Mouse (Mus musculus): ENCODE measurements around the gene Myl4.

- TF ChIP-seq CTCF (conservative IDR thresholded peaks at IDR 0.05; ENCODE audit: low read length) (no peak), NANOG (IDR thresholded peaks at IDR 0.05; ENCODE audit: borderline replicate concordance, low read length) (no peak), POU5F1 (IDR thresholded peaks at IDR 0.05; ENCODE audit: borderline replicate concordance, low read length) (no peak)
These were observed 39.1 kb downstream of the Myl4 start for GRCm38 (mm10) chr11:104589570-104589969.
